12 mouse cellular contexts compared by ENCODE assay signal in the genomic region with DNA sequence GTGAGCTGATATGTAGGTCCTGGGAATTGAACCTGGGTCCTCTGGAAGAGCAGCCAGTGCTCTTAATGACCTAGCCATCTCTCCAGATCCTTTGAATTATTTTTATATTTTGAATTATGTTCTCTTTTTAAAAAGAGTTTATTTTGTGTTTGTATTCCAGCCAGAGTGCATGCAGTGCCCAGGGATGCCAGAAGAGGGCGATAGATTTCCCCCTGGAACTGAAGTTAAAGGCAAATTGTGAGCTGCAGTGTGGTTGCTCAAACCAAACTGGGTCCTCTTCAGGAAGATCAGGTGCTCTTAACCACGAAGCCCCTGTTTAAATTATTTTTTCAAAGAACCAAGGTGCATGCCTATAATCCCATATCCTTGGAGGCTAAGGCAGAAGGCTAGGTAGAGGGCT. TPM values are rescaled to one million over a fixed set of nuclear protein-coding genes. Genes with fewer than 3 reads are reported as not detected.
A peak's percentile ranks its signal among the peaks of the same experiment; 100 is the strongest.
DNase-seq lines count a peak whose midpoint lies in the region; ATAC-seq and TF ChIP-seq lines count a peak whose summit lies in the region.
"Had no signal": no experiment of that assay in that cellular context is flagged by ENCODE, and none has a peak within 500 bp of the region (broad histone marks: within the 10 kb centered on the region; RNA-seq: fewer than 3 reads in every experiment).

No protein-coding gene starts in this region.

- WGBS in cerebellum, adult 2 months, result 19% methylated on average over 2 of the region's 2 CpGs
- 5% methylated on average over 2 of the region's 2 CpGs for WGBS in liver, embryonic 13.5 days (ENCODE audit: insufficient replicate concordance)

- no peaks in the 10 kb centered on the region for H3K9me3 ChIP-seq in E14TG2a.4 (ENCODE audit: low read length)
- H3K9me3 ChIP-seq in liver, embryonic 13.5 days (replicated peaks), result no peaks in the 10 kb centered on the region
- H3K9me3 ChIP-seq: liver, embryonic 15.5 days; neural tube, embryonic 12.5 days; stomach, embryonic 15.5 days had no signal

- no peak for TF ChIP-seq POLR2A in cerebellum, adult 2 months (IDR thresholded peaks at IDR 0.05; ENCODE audit: borderline replicate concordance, insufficient read depth, low read length)

- peak; percentile 34; the same call in 1 of the 2 replicates for TF ChIP-seq CTCF in cerebellum, adult 2 months (IDR thresholded peaks at IDR 0.05; ENCODE audit: borderline replicate concordance, insufficient read depth, low read depth, low read length)
- peak; percentile 57 for TF ChIP-seq CTCF in left cerebral cortex, adult 2 months (IDR thresholded peaks at IDR 0.05)
- TF ChIP-seq CTCF in E14TG2a.4 (conservative IDR thresholded peaks at IDR 0.05; ENCODE audit: low read length), result peak; percentile 99

- no peaks in the 10 kb centered on the region for H3K27me3 ChIP-seq in cerebellum, adult 2 months (ENCODE audit: control insufficient read depth, insufficient read depth, low read length)
- peaks cover 8% of the 10 kb centered on the region; the same call in 1 of the 2 replicates for H3K27me3 ChIP-seq in E14TG2a.4 (ENCODE audit: insufficient read depth, low read length)
- H3K27me3 ChIP-seq in liver, embryonic 13.5 days, result no peaks in the 10 kb centered on the region
- H3K27me3 ChIP-seq: liver, embryonic 15.5 days; neural tube, embryonic 12.5 days; stomach, embryonic 15.5 days had no signal

- no peak overlapping the region for H3K4me3 ChIP-seq in cerebellum, adult 2 months (replicated peaks; ENCODE audit: insufficient read depth, low read depth, low read length)
- H3K4me3 ChIP-seq in left cerebral cortex, adult 2 months, result no peak overlapping the region
- no peak overlapping the region for H3K4me3 ChIP-seq in E14TG2a.4 (replicated peaks; ENCODE audit: low read length)
- H3K4me3 ChIP-seq in liver, embryonic 13.5 days (replicated peaks), result no peak overlapping the region
- H3K4me3 ChIP-seq: liver, embryonic 15.5 days; neural tube, embryonic 12.5 days; stomach, embryonic 15.5 days had no signal

- no peaks in the 10 kb centered on the region for H3K36me3 ChIP-seq in E14TG2a.4 (ENCODE audit: insufficient read depth, low read length)
- no peaks in the 10 kb centered on the region for H3K36me3 ChIP-seq in liver, embryonic 13.5 days
- H3K36me3 ChIP-seq: liver, embryonic 15.5 days; neural tube, embryonic 12.5 days; stomach, embryonic 15.5 days had no signal

- no peak overlapping the region for H3K4me2 ChIP-seq in liver, embryonic 13.5 days
- H3K4me2 ChIP-seq: liver, embryonic 15.5 days; neural tube, embryonic 12.5 days; stomach, embryonic 15.5 days had no signal

- intact Hi-C loops in left cerebral cortex, adult 2 months (cut with DNase I), result loop anchor here (5.0 kb wide), 1 partner anchor 72 kb away; no protein-coding TSS in a partner anchor

- 0 out of 2 replicates have a peak, but pooled peaks cover 2% of the 10 kb centered on the region for H3K4me1 ChIP-seq in cerebellum, adult 2 months (ENCODE audit: control insufficient read depth, insufficient read depth, low read length)
- peaks cover 22% of the 10 kb centered on the region for H3K4me1 ChIP-seq in E14TG2a.4 (replicated peaks; ENCODE audit: low read depth, low read length)
- H3K4me1 ChIP-seq in liver, embryonic 13.5 days (replicated peaks), result peaks cover 10% of the 10 kb centered on the region
- H3K4me1 ChIP-seq: stomach, embryonic 15.5 days had no signal

- no peak overlapping the region for H3K9ac ChIP-seq in liver, embryonic 13.5 days
- H3K9ac ChIP-seq: liver, embryonic 15.5 days; neural tube, embryonic 12.5 days; stomach, embryonic 15.5 days had no signal

- no peak for DNase-seq in cerebellum, adult 2 months
- DNase-seq in cerebellum, adult 11 months, result no peak
- DNase-seq in left cerebral cortex, adult 2 months (ENCODE audit: extremely low spot score in 1 of 2, low spot score in 2 of 2), result no peak
- no peak for DNase-seq in left cerebral cortex, adult 11 months (ENCODE audit: low spot score)
- peak; percentile 24 for DNase-seq in liver, embryonic 13.5 days
- DNase-seq in ovary, postnatal 14 days (ENCODE audit: low spot score), result no peak
- DNase-seq in layer of hippocampus, postnatal 36 days, result no peak
- DNase-seq: cerebellum, adult 11-12 months had no signal

- H3K27ac ChIP-seq in cerebellum, adult 2 months (ENCODE audit: insufficient read depth, low read length), result no peak overlapping the region
- H3K27ac ChIP-seq in left cerebral cortex, adult 2 months, result no peak overlapping the region
- no peak overlapping the region for H3K27ac ChIP-seq in liver, embryonic 13.5 days
- H3K27ac ChIP-seq: liver, embryonic 15.5 days; neural tube, embryonic 12.5 days; stomach, embryonic 15.5 days had no signal

- ATAC-seq in liver, embryonic 13.5 days (ENCODE audit: low read depth), result no peak

RNA-seq across cellular contexts. Expression of gene Dpy19l3, which starts 5.3 kb away (rescaled TPM):
- 25.5 TPM in 2 replicates for polyA plus RNA-seq in cerebellum, adult 2 months (2012; rRNA removed)
- 10 to 100 TPM; 65.4 to 90.4 TPM for total RNA-seq in left cerebral cortex, adult 2 months (2021)
- 6.6 and 10.2 TPM in 2 replicates for polyA plus RNA-seq in liver, embryonic 13.5 days (2015; fragmentation: Nextera tagmentation; extraction: Ambion mirVana)
- total RNA-seq in layer of hippocampus, postnatal 36 days (2021), result 100 to 1,000 TPM in 1 of 2 experiments, 10 to 100 TPM in 1; 93.5 to 103 TPM

RNA-seq across cellular contexts. Expression of gene Zfp507, which starts 43.2 kb away (rescaled TPM):
- polyA plus RNA-seq in cerebellum, adult 2 months (2012; rRNA removed), result 13.9 and 14.6 TPM in 2 replicates
- 10 to 100 TPM; 29.9 to 32.2 TPM for total RNA-seq in left cerebral cortex, adult 2 months (2021)
- polyA plus RNA-seq in liver, embryonic 13.5 days (2015; fragmentation: Nextera tagmentation; extraction: Ambion mirVana), result 4.6 and 6.3 TPM in 2 replicates
- 10 to 100 TPM; 27.7 to 34.1 TPM for total RNA-seq in layer of hippocampus, postnatal 36 days (2021)

Comparison
In these comparisons a context has a peak if more than half of its experiments do, and no peak if none do; other contexts are left out.
1. CTCF ChIP-seq: peak in every context shown above with its lines; median percentile 99 in E14TG2a.4; 57 in left cerebral cortex, adult 2 months; 34 in cerebellum, adult 2 months.